Mouse (Mus musculus): ENCODE results near the gene Gpd1. TPM values are rescaled to one million over a fixed set of nuclear protein-coding genes. Genes with fewer than 3 reads are reported as not detected.
"Not testable (repeated sequence)": the region's sequence is repeated elsewhere in the genome, so short reads cannot be mapped to it uniquely, and the experiment has no call there.

Gpd1 gene
- total and polyA plus RNA-seq, 2 experiments from 2014 or later, result 1.2 to 2.8 TPM

GRCm38 (mm10) chr15:99726549-99726948, 9.2 kb downstream of the Gpd1 start:
- no peaks in the 10 kb centered on the region for H3K27me3 ChIP-seq (ENCODE audit: insufficient read depth, low read length)
- H3K4me2 ChIP-seq (ENCODE audit: low read depth, low read length, poor library complexity, severe bottlenecking), result peak overlapping the region; percentile 87
- DNase-seq (ENCODE audit: low spot score) (no peak), ATAC-seq (ENCODE audit: low FRiP score) (no peak)
- peak overlapping the region; percentile 92 for H3K4me3 ChIP-seq (ENCODE audit: low read depth, low read length)
- H3K27ac ChIP-seq (ENCODE audit: low read depth, low read length), result no peak overlapping the region
- no peak for TF ChIP-seq CTCF (IDR thresholded peaks at IDR 0.05)
- H3K4me1 ChIP-seq (ENCODE audit: insufficient read depth, low read length), result peaks cover 3% of the 10 kb centered on the region
- no peak overlapping the region for H3K9ac ChIP-seq (replicated peaks; ENCODE audit: low read length, poor library complexity, severe bottlenecking)
- peaks cover 9% of the 10 kb centered on the region; the same call in 1 of the 2 replicates for H3K36me3 ChIP-seq (ENCODE audit: insufficient read depth, low read length)
- 87% methylated on average over 2 of the region's 2 CpGs for WGBS
- no peaks in the 10 kb centered on the region for H3K9me3 ChIP-seq (ENCODE audit: low read length)

- DNase-seq (ENCODE audit: low spot score); ATAC-seq (ENCODE audit: low FRiP score); H3K4me2 ChIP-seq (ENCODE audit: low read depth, low read length, poor library complexity, severe bottlenecking); H3K9ac ChIP-seq (replicated peaks; ENCODE audit: low read length, poor library complexity, severe bottlenecking); H3K9me3 ChIP-seq (ENCODE audit: low read length); H3K27ac ChIP-seq (ENCODE audit: low read depth, low read length); H3K36me3 ChIP-seq (ENCODE audit: insufficient read depth, low read length); H3K27me3 ChIP-seq (ENCODE audit: insufficient read depth, low read length); H3K4me1 ChIP-seq (ENCODE audit: insufficient read depth, low read length); H3K4me3 ChIP-seq (ENCODE audit: low read depth, low read length): not testable (repeated sequence)
- 90% methylated on average over 4 of the region's 5 CpGs for WGBS
Observed at GRCm38 (mm10) chr15:99727039-99727438, 9.7 kb downstream of the Gpd1 start.

GRCm38 (mm10) chr15:99727525-99727924, 10.2 kb downstream of the Gpd1 start:
- ATAC-seq (ENCODE audit: low FRiP score), result no peak
- no peak for TF ChIP-seq CTCF (IDR thresholded peaks at IDR 0.05)
- 98% methylated on average over 12 of the region's 12 CpGs for WGBS

GRCm38 (mm10) chr15:99728211-99728610, 10.9 kb downstream of the Gpd1 start:
- Histone ChIP-seq H3K9me3 (ENCODE audit: low read length) (no peaks in the 10 kb centered on the region), H3K4me2 (ENCODE audit: low read depth, low read length, poor library complexity, severe bottlenecking) (no peak overlapping the region), H3K4me1 (ENCODE audit: insufficient read depth, low read length) (peaks cover 3% of the 10 kb centered on the region), H3K4me3 (ENCODE audit: low read depth, low read length) (no peak overlapping the region), H3K27me3 (ENCODE audit: insufficient read depth, low read length) (no peaks in the 10 kb centered on the region), H3K36me3 (ENCODE audit: insufficient read depth, low read length) (0 out of 2 replicates have a peak, but pooled peaks cover 3% of the 10 kb centered on the region), H3K27ac (ENCODE audit: low read depth, low read length) (no peak overlapping the region), H3K9ac (replicated peaks; ENCODE audit: low read length, poor library complexity, severe bottlenecking) (no peak overlapping the region)
- DNase-seq (ENCODE audit: low spot score) (no peak), ATAC-seq (ENCODE audit: low FRiP score) (no peak)
- TF ChIP-seq CTCF (IDR thresholded peaks at IDR 0.05), result no peak
- WGBS, result 95% methylated on average over 5 of the region's 5 CpGs

More at GRCm38 (mm10) chr15:99727525-99727924, 10.2 kb downstream of the Gpd1 start:
- no peak for DNase-seq (ENCODE audit: low spot score)
- Histone ChIP-seq H3K9ac (replicated peaks; ENCODE audit: low read length, poor library complexity, severe bottlenecking) (no peak overlapping the region), H3K4me1 (ENCODE audit: insufficient read depth, low read length) (peaks cover 3% of the 10 kb centered on the region), H3K4me2 (ENCODE audit: low read depth, low read length, poor library complexity, severe bottlenecking) (no peak overlapping the region), H3K36me3 (ENCODE audit: insufficient read depth, low read length) (peaks cover 3% of the 10 kb centered on the region; the same call in 1 of the 2 replicates), H3K9me3 (ENCODE audit: low read length) (no peaks in the 10 kb centered on the region), H3K27ac (ENCODE audit: low read depth, low read length) (no peak overlapping the region), H3K4me3 (ENCODE audit: low read depth, low read length) (no peak overlapping the region), H3K27me3 (ENCODE audit: insufficient read depth, low read length) (no peaks in the 10 kb centered on the region)

GRCm38 (mm10) chr15:99729056-99729783, 11.9 kb downstream of the Gpd1 start:
- TF ChIP-seq CTCF (IDR thresholded peaks at IDR 0.05), result peak; percentile 35
- H3K27ac ChIP-seq (ENCODE audit: low read depth, low read length), result no peak overlapping the region
- DNase-seq (ENCODE audit: low spot score) (no peak), ATAC-seq (ENCODE audit: low FRiP score) (no peak)
- H3K27me3 ChIP-seq (ENCODE audit: insufficient read depth, low read length), result no peaks in the 10 kb centered on the region
- H3K9me3 ChIP-seq (ENCODE audit: low read length), result no peaks in the 10 kb centered on the region
- peaks cover 3% of the 10 kb centered on the region for H3K4me1 ChIP-seq (ENCODE audit: insufficient read depth, low read length)
- H3K4me2 ChIP-seq (ENCODE audit: low read depth, low read length, poor library complexity, severe bottlenecking), result no peak overlapping the region
- no peak overlapping the region for H3K4me3 ChIP-seq (ENCODE audit: low read depth, low read length)
- 99% methylated on average over 3 of the region's 4 CpGs for WGBS
- H3K9ac ChIP-seq (replicated peaks; ENCODE audit: low read length, poor library complexity, severe bottlenecking), result no peak overlapping the region
- H3K36me3 ChIP-seq (ENCODE audit: insufficient read depth, low read length), result 0 out of 2 replicates have a peak, but pooled peaks cover 3% of the 10 kb centered on the region

GRCm38 (mm10) chr15:99731167-99731566, 13.9 kb downstream of the Gpd1 start:
- peaks cover 13% of the 10 kb centered on the region for H3K36me3 ChIP-seq (ENCODE audit: insufficient read depth, low read length)
- H3K4me1 ChIP-seq (ENCODE audit: insufficient read depth, low read length), result peaks cover 3% of the 10 kb centered on the region; the same call in 1 of the 2 replicates
- no peak overlapping the region for H3K9ac ChIP-seq (replicated peaks; ENCODE audit: low read length, poor library complexity, severe bottlenecking)
- no peaks in the 10 kb centered on the region for H3K27me3 ChIP-seq (ENCODE audit: insufficient read depth, low read length)
- WGBS, result 95% methylated on average over 2 of the region's 2 CpGs
- H3K4me2 ChIP-seq (ENCODE audit: low read depth, low read length, poor library complexity, severe bottlenecking), result no peak overlapping the region
- no peaks in the 10 kb centered on the region for H3K9me3 ChIP-seq (ENCODE audit: low read length)
- no peak for TF ChIP-seq CTCF (IDR thresholded peaks at IDR 0.05)
- no peak for ATAC-seq (ENCODE audit: low FRiP score)
- DNase-seq (ENCODE audit: low spot score), result no peak
- no peak overlapping the region for H3K4me3 ChIP-seq (ENCODE audit: low read depth, low read length)
- H3K27ac ChIP-seq (ENCODE audit: low read depth, low read length), result no peak overlapping the region

Measured in midbrain, postnatal 0 days (tissue).